Mouse (Mus musculus): ENCODE measurements around the gene Gramd4.

Gramd4 gene

DNA sequence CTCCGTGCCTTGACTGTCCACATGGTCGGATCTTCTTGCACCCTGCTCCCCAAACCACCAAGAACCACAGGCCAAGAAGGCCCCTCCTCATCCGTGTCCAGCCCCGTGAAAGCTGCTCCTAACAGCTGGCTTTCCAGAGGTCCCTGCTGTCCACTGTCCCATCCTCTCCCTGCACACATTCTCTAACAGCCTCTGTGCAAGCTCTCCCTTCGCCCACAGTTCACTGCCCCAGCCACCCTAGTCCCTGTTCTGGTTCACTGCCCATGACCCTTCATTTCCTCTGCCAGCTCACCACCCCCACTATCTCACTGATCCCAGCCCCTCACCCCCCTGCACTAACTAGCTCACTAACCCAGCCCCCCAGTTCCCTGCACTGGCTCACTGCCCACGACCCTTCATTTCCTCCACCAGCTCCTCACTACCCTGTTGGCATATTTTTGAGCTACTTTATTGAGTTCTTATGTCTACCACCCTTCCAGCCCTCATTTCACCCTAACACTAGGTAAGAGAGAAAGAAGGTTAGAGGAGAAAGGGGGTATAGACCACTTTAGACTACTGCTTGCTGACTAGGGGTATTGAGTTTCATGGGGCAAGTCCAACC, 5.5 kb upstream of the Gramd4 start:
- DNase-seq: no peak

DNA sequence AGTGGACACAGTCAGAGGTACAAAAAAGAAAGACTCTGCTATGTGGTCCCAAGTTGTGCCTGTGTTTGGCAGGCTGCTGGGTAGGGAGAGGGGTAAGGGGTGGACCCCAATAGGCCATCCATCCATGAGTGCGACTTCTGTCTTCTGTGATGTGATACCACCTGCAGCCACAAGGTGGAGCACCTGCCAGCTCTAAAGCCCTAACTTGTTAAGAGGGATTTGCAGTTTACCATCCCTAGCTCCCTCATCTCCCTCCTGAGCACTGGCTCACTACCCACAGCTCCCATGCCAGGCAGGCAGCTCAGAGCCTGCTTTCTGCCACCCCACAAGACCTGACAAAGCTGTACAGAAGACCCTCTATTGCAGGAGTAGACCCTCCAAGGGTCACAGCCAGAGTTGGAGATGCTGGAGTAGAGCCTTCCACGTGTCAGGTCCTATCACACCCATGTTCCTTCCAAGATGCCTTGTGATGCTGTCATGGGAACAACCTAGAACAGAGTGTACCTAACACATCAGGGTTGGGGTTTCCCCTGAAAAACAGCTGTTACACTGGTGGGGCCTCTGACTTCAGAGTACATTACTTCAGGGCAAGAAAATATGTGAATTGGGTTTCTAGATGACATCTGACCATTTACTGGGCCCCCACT, 3.5 kb upstream of the Gramd4 start:
- peak; percentile 89 for DNase-seq

DNA sequence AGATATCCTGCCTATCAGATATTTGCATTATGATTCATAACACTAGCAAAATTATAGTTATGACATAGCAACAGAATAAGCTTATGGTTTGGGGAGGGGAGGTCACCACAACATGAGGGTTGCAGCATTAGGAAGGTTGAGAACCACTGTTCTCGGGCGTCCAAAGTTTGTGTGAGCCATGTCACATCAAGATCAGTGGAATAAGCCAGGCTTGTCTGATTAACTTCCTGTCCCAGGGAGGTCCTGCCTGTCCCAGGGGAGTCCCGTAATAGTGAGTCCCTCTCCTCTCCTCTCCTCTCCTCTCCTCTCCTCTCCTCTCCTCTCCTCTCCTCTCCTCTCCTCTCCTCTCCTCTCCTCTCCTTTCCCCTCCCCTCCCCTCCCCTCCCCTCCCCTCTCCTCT, 2.6 kb upstream of the Gramd4 start:
- peak in 1 of 2 experiments; percentile 30 for DNase-seq

DNA sequence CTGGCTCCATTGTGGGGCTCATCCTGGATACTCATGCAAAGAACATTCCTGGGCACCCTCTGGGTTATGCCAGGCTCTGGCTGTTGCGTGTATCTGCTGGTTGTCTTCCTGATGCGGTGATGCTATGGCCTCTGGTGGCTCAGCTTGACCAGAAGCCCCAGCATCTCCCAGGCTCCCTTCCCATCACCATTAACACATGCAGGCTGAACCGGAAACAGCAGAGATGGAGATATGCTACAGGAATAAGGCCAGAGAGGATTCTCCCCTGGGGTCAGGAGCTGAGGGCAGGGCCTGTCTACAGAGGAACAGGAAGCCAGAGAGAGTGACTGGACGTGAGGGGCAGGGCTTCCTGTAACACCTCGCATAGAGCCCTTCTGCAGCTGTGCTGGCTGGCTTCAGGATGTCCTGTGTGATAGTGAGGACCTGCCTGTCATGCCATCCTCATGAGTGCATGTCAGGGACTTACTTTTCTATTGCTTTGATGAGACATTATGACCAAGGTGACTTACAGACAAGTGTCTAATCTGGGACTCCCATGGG, 1.2 kb upstream of the Gramd4 start:
- DNase-seq: peak; percentile 32 to 36

DNA sequence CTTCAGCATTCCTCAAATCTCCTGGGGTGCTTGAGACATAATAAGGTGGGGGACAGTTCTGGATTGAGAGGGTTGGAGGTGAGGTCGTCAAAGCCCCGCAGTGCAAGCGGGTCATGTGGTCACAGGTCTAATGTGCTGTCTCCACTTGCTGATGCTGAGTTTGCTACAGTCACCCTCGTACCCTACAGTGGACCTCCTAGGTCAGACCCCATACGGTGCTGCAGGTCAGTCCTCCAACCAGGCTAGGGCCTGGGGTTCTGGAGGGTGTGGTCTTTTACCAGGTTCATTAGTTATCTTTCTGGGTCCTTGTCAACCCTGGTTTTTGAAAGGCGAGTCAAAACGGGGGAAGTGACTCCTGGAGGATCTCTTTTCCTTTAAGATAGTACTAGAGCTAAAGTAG, 413 bp downstream of the Gramd4 start:
- peak in 1 of 2 experiments; percentile 13 for DNase-seq

DNA sequence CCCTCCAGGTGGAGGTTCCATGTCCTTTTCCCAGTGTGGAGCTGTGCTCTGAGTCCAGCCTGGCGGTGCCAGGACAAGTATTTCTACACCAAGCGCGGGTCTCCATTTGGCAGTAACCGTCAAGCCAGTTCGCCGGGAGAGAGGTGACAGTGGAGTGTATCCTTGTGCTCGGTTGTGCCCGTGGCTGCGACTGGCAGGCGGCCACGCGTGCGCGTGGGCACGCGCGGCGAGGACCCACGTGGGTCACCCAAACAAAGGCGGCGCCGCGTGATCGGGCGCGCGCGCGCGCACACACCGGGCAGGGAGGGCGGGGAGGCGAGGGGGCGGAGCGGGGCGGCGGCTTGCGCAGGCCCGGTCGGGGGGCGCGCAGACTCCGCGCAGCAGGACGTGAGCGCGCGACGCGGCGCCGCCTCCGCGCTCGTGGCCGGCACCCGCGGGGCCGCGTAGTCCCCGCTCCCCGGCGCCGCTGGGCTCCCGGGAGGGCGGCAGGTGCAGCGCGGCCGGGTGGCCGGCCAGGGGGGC, 960 bp downstream of the Gramd4 start:
- peak; percentile 79 to 85 for DNase-seq

DNA sequence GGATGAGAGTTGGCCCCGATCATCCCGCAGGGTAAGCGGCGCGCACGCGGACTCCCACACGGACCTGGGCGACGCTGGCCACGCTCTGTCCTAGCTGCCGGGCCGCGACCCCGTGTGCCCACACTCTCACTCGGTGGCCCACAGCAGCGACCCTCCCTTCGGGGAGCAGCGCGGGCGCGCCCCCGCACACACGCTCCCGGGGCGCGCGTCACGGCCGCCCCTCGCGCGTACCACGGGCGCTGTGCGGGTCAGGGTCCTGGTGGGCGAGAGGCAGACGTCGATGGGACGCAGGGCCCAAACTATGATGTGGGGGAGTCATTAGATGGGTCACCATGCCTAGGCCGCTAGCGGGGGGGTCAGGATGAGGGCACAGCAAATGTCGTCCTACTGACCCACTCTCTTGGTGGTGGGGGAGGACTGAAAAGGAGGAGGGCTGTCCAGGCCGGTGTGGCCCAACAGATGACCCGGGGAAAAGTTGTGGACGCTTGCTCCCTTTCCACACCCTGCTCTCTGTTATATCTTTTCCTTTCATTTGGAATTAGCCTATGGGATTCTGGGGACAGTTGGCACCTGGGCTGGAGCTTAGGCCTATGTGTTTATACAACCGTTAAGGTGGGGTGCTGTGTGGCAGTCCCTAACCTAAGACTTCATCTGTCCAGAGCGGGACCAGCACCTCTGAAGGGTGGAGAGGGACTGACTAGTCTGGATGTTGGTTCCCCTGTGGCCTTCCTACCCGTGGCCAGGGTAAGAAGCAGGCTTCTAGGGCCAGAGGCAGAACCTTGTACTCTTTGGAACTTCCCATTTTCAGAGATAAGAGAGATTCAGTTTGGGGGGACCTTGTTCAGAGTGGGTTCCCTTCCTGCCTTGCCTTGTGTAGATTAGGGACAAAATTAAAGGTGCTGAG, 1.7 kb downstream of the Gramd4 start:
- peak; percentile 60 to 61 for DNase-seq

DNA sequence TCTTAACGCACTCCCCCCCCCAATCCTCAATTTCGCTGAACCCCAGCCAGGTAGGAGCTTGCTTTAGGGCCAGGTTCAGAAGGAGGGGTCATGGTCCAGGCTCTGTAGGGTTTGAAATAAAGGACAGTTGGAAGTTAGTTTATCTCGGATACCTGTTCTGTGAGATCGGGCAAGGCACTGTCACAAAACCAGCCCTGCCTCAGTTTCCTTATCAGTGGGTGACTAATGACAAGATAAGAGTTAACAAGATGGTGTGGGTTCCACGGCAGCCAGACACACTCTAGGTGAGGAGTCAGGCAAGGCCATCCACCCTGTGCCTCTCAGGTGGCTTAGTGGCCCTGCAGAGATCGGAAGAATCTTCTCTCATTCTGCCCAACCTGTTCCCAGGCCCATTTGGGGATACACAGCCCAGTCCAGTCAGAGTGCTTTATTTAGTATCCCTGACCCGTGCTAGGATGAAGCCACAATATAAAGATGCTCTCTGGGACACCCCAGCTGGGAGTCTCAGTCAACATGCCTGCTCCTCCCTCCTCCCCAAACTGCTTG, 2.4 kb downstream of the Gramd4 start:
- DNase-seq: no peak

DNA sequence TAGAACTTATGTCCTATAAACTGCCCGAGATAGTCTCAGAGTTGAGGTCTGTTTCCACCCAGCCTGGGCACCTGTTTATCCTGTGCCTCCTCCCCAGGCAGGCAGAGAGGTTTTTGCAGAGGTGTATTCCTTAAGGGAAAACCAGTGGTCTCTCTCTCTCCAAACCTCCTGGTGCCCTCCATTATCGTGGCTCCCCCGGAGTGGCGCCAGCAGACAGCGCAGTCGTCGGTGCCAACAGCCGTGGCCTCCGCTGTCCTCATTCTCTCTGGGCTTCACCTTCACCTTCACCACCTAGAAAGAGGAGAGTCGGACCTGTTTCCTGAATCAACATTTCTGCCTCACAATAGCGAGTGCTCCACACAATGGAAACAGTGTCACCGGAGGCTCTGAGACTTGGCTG, 3.1 kb downstream of the Gramd4 start:
- no peak for DNase-seq

DNA sequence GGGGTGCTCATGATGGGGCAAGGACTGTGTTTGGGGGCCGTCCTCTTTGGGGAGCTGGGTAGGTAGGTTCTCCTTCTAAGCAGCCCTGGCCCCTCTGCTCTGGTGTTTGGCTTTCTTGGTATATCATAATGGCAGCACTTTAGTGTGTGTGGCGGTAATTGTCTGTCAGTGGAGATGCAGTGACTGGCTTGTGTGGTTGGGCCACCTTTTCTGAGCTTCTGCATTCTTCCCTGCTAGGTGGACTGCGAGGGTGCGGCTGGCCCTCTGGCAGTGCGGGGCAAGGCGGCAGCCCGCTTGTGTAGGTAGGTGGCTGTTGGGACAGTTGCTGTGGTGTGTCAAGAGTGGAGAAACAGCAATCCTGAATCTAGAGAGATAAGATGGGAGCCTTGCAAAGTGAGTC, 3.7 kb downstream of the Gramd4 start:
- DNase-seq: no peak

DNA sequence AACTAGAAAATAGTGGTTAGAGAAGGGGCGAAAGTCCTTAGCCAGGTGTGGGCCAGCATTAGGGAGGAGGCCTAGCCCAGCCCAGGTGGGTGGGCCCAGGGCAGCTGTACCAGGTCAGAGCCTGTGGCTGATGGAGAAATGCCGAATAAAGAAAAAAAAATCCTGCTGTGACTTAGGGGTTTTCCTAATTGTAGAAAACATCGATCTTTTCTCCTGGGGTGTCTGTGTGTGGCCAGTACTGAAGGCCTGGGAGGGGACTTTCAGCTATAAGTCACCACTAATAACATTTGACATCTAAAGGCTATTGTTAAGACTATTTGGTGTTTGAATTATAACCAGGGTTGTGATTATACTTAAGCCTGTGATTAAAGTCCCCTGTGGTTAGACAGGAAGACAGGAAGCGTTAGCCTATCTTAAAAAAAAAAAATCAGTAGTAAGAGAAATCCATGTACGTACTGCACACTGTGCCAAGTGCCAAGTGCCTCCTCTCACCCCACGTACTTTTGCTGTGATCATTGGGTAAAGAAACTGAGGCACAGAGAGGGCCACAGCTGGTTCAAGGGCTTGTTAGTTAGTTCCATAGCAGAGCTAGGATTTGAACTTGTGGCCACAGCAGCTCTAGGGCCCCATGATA, 4.5 kb downstream of the Gramd4 start:
- no peak for DNase-seq

DNA sequence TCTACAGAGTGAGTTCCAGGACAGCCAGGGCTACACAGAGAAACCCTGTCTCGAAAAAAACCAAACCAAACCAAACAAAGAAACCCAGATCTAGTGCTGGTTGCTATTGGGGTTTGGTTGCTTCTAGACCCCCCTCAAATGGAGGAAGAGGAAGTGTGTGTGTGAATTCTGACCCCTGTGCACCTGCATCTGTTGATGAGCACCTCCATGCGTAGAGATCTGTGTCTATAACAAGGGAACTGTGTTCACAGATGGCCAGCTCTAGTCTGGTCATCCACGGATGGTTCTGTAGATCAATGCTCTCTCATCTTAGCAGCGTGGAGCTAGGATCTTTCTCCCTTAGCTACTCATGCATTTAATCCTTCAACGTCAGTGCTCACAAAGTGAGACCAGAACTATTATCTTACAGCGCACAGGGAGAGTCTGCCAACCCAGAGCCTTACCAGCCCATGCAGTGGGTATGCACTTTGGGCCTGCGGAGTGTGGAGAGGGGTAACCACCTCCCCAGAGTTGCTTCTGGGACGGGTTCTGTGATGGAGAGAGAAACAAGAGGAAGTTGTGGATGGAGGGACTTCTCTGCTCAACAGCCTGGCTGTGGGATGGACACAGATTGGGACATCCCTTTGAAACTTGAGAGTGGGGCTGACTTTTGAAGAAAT, 6.8 kb downstream of the Gramd4 start:
- peak; percentile 52 to 56 for DNase-seq

DNA sequence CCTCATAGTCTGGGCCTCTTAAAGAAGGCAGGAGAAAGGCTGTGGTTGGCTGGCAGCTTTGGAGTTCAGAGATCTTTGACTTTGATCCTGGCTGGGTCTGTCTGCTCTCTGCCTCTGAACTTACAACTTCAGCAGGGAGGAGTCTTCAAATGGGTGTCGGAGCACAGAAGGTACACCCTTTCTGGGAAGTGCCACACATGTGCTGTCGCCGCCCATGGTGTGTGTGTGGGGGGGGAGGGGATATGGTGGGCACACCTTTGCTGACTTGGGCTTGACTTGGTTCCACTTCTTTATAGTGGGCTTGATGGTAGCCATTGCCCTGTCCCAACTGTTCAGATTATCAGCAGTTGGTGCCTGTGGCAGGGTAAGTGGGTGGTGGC, 7.3 kb downstream of the Gramd4 start:
- DNase-seq: no peak

DNA sequence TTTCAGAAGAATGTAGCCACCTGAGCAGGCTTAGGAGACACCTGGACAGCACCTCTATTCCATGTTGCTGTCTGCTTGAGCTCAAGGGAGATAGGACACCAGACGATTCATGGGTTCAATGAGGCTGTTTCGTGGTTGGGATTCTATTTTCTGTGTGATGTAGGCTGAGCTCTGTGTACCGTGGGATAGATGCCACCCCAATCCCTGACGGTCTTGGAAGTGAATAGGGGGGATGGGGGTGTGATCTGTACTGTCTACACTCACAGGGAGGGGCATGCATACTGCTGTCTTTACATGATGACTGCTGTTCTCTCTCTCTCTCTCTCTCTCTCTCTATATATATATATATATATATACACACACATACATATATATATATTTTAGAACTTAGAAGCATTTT, 7.9 kb downstream of the Gramd4 start:
- DNase-seq: no peak

DNA sequence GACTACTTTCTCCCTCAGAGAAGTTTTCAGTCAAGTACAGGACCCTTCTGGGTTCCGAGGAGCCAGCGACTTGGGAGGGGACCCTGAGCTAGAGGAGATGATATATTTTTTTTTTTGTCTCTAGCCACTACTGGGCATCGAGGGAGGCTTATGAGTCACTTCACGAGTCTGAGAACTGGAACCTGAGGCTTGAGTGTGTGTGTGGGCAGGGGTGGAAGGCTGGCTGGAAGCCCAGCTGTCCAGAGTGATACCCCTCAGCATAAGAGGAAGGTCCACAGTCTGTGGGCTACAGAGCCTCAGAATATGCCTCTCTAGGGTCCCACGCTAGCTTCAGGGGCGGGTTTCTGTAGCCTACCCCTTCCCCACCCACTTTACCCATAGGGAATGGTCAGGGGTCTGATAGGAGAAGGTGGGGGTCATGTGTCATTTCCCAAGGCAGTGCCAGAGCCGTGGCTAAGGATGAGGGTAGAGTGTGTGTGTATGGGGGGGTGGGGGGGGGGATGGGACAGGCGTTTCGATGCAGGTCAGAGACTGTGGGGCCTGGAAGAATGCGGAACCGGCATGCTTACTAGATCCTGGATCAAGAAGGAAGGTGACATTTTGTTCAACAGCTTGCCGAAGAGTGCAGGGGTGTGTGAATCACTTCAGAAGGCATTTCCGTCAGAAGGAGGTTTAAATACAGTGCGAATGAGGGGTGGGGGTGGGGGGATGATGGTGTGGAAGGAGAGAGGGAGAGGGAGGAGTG, 9.5 kb downstream of the Gramd4 start:
- DNase-seq: no peak

DNA sequence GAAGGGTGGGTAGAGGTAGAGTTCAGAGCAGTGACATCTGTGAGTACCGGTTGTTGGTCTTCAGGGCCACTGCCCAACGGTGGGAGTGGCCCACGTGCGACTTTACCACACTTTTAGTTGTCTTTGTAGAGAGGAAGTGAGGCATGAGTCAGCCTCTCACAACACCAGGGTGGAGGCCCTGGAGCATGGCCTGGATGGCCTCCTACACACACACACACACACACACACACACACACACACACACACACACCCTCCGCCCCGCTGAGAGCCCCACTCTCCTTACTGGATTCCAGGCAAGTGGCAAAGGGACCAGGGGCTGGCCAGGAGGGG, 10.1 kb downstream of the Gramd4 start:
- DNase-seq: peak; percentile 80 to 85

DNA sequence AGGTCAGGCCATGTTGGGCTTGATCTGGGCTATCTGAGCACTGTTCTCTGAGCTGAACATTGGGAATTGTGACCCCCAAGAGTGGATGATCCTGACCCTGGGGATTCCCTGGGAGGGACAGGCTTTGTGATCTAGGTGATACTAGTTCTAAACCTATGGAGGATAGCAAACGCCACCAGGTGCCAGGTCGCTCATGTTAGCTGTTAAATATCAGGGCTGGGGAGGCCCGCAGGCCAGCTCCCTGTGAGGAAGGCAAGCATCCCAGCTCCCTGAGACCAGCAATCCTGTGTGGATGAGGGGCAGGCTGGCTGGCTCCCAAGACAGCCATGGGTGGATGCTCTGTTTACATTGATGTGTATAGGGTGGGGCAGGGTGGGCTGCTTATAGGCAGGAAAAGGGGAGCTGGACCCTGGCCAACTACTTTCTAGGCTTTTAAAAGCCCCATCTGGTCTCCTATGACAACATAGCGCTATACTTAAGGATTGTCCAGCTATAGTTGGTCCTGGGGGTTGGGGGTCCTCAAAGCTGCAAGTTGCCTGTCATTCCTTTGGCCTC, 10.5 kb downstream of the Gramd4 start:
- DNase-seq: no peak

DNA sequence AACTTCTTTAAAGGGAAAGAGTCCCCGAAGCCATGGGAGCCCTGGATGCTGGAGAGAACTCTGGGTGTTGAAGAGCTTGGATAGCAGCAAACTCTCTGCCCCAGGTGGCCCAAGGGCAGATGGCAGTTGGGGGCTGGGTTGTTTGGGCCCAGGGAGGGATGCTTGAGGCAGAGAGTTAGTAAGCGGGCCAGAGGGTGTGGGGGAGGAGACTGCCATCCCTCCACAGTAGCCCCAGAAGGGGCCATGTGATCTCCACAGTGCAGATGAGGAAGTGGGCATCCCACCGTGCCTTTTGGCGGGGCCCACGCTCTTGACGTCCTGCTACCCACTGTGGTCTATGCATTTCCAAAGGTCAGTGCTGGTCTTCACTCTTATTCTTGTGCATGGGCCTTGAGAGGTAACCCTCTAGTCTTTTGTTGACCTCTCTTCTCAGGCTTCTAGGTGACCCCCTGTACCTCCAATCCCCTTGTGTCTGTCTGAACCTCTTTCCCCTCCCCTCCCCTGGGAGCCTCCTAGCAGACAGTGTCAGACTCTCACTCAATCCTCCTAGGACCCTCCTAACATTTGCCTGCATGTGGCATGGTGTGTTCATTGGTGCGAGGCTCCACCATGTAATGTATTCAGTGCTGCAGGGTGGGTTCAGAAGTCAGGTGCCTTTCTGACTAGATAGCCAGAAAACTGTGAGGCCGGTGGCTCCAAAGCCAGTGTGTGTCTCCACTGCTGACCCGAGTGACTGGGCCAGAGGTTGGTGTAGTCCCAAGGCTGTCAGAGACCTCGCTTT, 11.7 kb downstream of the Gramd4 start:
- peak; percentile 74 to 79 for DNase-seq

DNA sequence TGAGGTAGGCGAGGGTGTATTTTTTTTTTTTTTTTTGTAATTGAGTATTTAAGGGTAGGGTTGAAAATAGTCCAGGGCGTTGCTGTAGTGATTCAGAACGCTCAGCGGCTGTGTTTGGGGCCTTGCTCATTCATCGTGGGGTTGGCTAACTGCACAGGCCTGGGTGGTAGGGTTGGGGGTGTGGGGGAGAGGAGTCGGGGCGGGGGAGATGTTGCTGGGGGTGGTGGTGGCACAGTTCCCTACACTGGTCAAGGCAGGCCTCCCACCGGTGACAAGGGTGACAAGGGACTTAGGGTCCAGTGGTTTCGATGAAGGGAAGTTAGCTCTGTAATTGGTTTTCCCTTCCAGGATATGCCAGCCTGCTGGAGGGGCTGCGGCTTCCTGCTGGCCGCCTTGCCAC, 12.9 kb downstream of the Gramd4 start:
- no peak for DNase-seq

DNA sequence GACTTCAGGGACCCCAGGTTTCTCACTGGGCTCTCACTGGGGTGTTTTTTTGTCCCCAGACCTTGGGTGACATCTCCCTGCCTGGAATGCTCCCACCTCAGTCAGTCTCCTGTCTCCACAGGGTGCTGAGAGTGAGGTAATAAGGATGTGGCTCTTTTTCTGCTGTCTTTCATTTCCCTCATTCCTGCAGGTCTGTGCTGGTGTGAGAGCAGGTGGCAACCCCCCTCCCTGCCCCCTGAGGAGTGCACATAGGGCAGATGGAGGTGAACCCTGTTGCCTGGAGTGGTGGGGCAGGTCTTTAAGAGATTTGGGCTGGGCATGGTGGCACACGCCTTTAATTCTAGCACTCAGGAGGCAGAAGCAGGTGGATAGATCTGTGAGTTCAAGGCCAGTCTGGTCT, 13.7 kb downstream of the Gramd4 start:
- peak in 1 of 2 experiments; percentile 38 for DNase-seq

Measured in B cell, adult 2 months (primary cell).